9 mouse cellular contexts compared by ENCODE assay signal in genomic region chr19:32344738-32345121, GRCm38 (mm10). TPM values are rescaled to one million over a fixed set of nuclear protein-coding genes. Genes with fewer than 3 reads are reported as not detected.
A peak's percentile ranks its signal among the peaks of the same experiment; 100 is the strongest.
DNase-seq lines count a peak whose midpoint lies in the region; ATAC-seq and TF ChIP-seq lines count a peak whose summit lies in the region.
"Had no signal": no experiment of that assay in that cellular context is flagged by ENCODE, and none has a peak within 500 bp of the region (broad histone marks: within the 10 kb centered on the region; RNA-seq: fewer than 3 reads in every experiment).

No protein-coding gene starts in this region.

- no peaks in the 10 kb centered on the region for H3K27me3 ChIP-seq in heart, embryonic 13.5 days (replicated peaks)
- peaks cover 8% of the 10 kb centered on the region; the same call in 1 of the 2 replicates for H3K27me3 ChIP-seq in forebrain, embryonic 12.5 days
- H3K27me3 ChIP-seq in kidney, postnatal 0 days (ENCODE audit: insufficient read depth, low read length), result no peaks in the 10 kb centered on the region
- H3K27me3 ChIP-seq in neural tube, embryonic 13.5 days, result no peaks in the 10 kb centered on the region
- H3K27me3 ChIP-seq: Patski had no signal

- TF ChIP-seq CTCF in kidney, postnatal 0 days (IDR thresholded peaks at IDR 0.05; ENCODE audit: low read depth), result no peak

- H3K9ac ChIP-seq in heart, embryonic 13.5 days, result no peak overlapping the region
- no peak overlapping the region for H3K9ac ChIP-seq in forebrain, embryonic 12.5 days
- H3K9ac ChIP-seq in kidney, postnatal 0 days (ENCODE audit: low read depth, low read length), result no peak overlapping the region
- H3K9ac ChIP-seq in neural tube, embryonic 13.5 days, result peak overlapping the region; percentile 60; the same call in 1 of the 2 replicates

- H3K36me3 ChIP-seq in heart, embryonic 13.5 days, result 0 out of 2 replicates have a peak, but pooled peaks cover 6% of the 10 kb centered on the region
- H3K36me3 ChIP-seq in forebrain, embryonic 12.5 days (replicated peaks), result no peaks in the 10 kb centered on the region
- no peaks in the 10 kb centered on the region for H3K36me3 ChIP-seq in kidney, postnatal 0 days (ENCODE audit: insufficient read depth, low read length)
- peaks cover 12% of the 10 kb centered on the region; the same call in 1 of the 2 replicates for H3K36me3 ChIP-seq in neural tube, embryonic 13.5 days

- DNase-seq in heart, adult 8-10 months (ENCODE audit: low spot score), result no peak
- DNase-seq in kidney, postnatal 0 days (ENCODE audit: low spot score), result no peak
- no peak for DNase-seq in urinary bladder, postnatal 14 days (ENCODE audit: low spot score)
- DNase-seq in gastrocnemius, postnatal 10 days, result no peak
- DNase-seq in urinary bladder, adult 18-20 months (ENCODE audit: low spot score in 2 of 2), result no peak

- no peak for ATAC-seq in heart, embryonic 13.5 days (ENCODE audit: extremely low read depth, insufficient number of reproducible peaks, low FRiP score, low TSS enrichment)
- peak; percentile 45; the same call in 1 of the 2 replicates for ATAC-seq in forebrain, embryonic 12.5 days (ENCODE audit: low FRiP score)
- ATAC-seq in kidney, postnatal 0 days (replicated peaks; ENCODE audit: low FRiP score, low read depth), result peak; percentile 62
- peak; percentile 71; the same call in 1 of the 2 replicates for ATAC-seq in neural tube, embryonic 13.5 days (ENCODE audit: low read depth)
- ATAC-seq: Patski had no signal

- peak overlapping the region; percentile 86 for H3K27ac ChIP-seq in heart, embryonic 13.5 days (replicated peaks)
- no peak overlapping the region for H3K27ac ChIP-seq in forebrain, embryonic 12.5 days
- peak overlapping the region; percentile 15; the same call in 1 of the 2 replicates for H3K27ac ChIP-seq in kidney, postnatal 0 days
- H3K27ac ChIP-seq in neural tube, embryonic 13.5 days (replicated peaks), result no peak overlapping the region

- no peaks in the 10 kb centered on the region for H3K9me3 ChIP-seq in heart, embryonic 13.5 days
- H3K9me3 ChIP-seq in forebrain, embryonic 12.5 days, result no peaks in the 10 kb centered on the region
- H3K9me3 ChIP-seq in kidney, postnatal 0 days (replicated peaks; ENCODE audit: low read length), result no peaks in the 10 kb centered on the region
- no peaks in the 10 kb centered on the region for H3K9me3 ChIP-seq in neural tube, embryonic 13.5 days

- peak overlapping the region; percentile 60 for H3K4me2 ChIP-seq in heart, embryonic 13.5 days
- peak overlapping the region; percentile 47 for H3K4me2 ChIP-seq in forebrain, embryonic 12.5 days
- H3K4me2 ChIP-seq in kidney, postnatal 0 days (ENCODE audit: low read length), result peak overlapping the region; percentile 38
- H3K4me2 ChIP-seq in neural tube, embryonic 13.5 days, result peak overlapping the region; percentile 46

- no peak overlapping the region for H3K4me3 ChIP-seq in heart, embryonic 13.5 days
- no peak overlapping the region for H3K4me3 ChIP-seq in forebrain, embryonic 12.5 days (replicated peaks)
- H3K4me3 ChIP-seq in kidney, postnatal 0 days (replicated peaks; ENCODE audit: low read depth, low read length), result no peak overlapping the region
- peak overlapping the region; percentile 10 for H3K4me3 ChIP-seq in neural tube, embryonic 13.5 days

- peaks cover 99% of the 10 kb centered on the region for H3K4me1 ChIP-seq in heart, embryonic 13.5 days
- peaks cover 41% of the 10 kb centered on the region for H3K4me1 ChIP-seq in forebrain, embryonic 12.5 days
- H3K4me1 ChIP-seq in kidney, postnatal 0 days (replicated peaks; ENCODE audit: insufficient read depth, low read length), result peaks cover 58% of the 10 kb centered on the region
- peaks cover 42% of the 10 kb centered on the region for H3K4me1 ChIP-seq in neural tube, embryonic 13.5 days (replicated peaks)

- 25% methylated on average over 4 of the region's 4 CpGs for WGBS in heart, embryonic 13.5 days
- 10% methylated on average over 4 of the region's 4 CpGs for WGBS in forebrain, embryonic 12.5 days
- 29% methylated on average over 4 of the region's 4 CpGs for WGBS in kidney, postnatal 0 days
- WGBS in neural tube, embryonic 13.5 days, result 16% methylated on average over 4 of the region's 4 CpGs

RNA-seq across cellular contexts. Expression of gene Sgms1, which starts 44.8 kb away (rescaled TPM):
- polyA plus RNA-seq in heart, embryonic 13.5 days (2015; fragmentation: Nextera tagmentation; extraction: Ambion mirVana), result 33.3 and 39.8 TPM in 2 replicates
- total RNA-seq in heart, adult 8-10 months (2022), result 10 to 100 TPM; 48.4 to 62.8 (median 50.8) TPM
- 12.3 and 13.8 TPM in 2 replicates for polyA plus RNA-seq in forebrain, embryonic 12.5 days (2016; fragmentation: Nextera tagmentation; extraction: Ambion mirVana)
- 42.4 and 46.1 TPM in 2 replicates for polyA plus RNA-seq in kidney, postnatal 0 days (2015; fragmentation: Nextera tagmentation; extraction: Ambion mirVana)
- polyA plus RNA-seq in neural tube, embryonic 13.5 days (2015; fragmentation: Nextera tagmentation; extraction: Ambion mirVana), result 18.7 TPM in 2 replicates
- 10 to 100 TPM; 51.0 to 52.7 TPM for total RNA-seq in gastrocnemius, postnatal 10 days (2021)

Comparison
In these comparisons a context has a peak if more than half of its experiments do, and no peak if none do; other contexts are left out.
1. H3K27ac ChIP-seq: peak in heart, embryonic 13.5 days (single experiment) and kidney, postnatal 0 days (single experiment); none in forebrain, embryonic 12.5 days (single experiment) and neural tube, embryonic 13.5 days (single experiment).
2. Peak in every context shown above with its lines, with median percentiles within 50 percentile points of each other: H3K4me2 ChIP-seq.